Mouse (Mus musculus): ENCODE measurements at regions not wholly inside any gene's neighbourhood (a gene's known extent, or its start where the extent isn't known, plus 50 kb on each side); places are given as distances from the start of the nearest gene placed in this dataset.

DNA sequence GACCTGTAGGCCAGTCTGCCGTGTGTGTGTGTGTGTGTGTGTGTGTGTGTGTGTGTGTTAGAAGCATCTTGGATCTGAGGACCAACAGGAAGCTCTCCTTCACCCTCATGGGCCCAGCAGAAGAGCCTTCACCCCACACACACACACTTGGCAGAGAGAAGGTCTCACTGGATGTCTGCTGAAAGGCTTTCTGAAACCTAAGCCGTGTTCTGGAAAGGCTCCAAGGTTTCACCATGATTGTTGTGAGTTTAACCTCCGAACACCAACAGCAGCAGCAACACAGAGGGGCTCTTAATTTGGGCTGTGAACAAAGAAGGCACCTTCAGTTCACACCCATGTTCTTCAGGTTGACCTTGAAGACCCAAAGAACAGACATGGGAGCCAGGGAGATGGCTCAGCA, 124.9 kb upstream of the Dynlrb2 start:
- no peak for DNase-seq (ENCODE audit: low spot score in 2 of 2)

DNA sequence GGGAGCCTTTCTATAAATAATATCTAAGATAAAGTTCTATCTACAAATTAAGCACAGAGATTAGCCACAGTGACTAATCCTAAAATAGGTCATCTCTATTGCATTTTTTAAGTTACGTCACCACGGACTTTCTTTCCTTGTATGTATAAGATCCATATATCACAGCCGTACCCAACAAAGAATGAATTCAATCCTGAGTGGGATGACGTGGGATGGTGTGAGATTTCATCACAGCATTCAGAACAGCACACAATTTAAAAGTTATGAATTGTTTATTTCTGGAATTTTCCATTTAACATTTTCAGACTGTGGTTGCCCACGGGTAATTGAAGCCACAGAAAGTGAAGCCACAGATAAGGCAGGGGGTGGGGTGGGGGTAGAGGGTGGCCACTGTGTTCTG, 129.0 kb upstream of the Dynlrb2 start:
- no peak for DNase-seq (ENCODE audit: low spot score in 2 of 2)

DNA sequence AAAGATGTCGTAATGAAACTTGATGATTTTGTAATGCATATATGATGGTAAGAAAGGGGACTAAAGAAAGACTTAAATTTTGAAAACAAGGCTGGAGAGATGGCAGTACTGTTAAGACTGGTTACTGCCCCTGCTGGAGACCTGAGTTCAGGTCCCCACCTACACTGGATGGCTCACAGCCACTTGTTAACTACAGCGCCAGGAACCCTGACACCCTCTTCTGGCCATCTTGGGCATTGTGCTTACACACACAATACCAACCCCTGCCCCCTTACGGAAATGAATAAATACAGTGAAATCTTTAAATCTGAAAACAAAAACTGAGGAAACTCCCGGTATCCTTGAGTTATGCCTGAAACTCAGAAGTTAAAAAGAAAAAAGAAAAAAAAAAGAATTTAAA, 131.7 kb upstream of the Dynlrb2 start:
- no peak for DNase-seq (ENCODE audit: low spot score in 2 of 2)

DNA sequence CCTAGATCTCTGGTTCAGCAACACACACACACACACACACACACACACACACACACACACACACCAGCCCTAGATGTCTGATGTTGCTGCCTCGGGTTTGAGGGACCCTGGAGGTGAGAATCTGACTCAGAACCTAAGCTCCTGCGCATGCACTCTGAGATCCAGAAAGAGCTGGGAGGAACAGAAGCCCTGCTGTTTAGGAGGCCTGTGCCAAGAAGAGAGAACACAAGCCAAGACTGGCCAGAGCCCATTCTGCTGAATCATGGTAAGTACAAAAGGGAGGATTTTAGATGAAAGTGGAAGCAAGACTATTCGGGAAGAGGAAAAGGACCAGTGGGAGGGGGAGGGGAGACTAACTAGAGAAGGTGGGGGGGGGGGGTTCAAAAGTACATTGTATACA, 132.2 kb upstream of the Dynlrb2 start:
- DNase-seq (ENCODE audit: low spot score in 2 of 2): no peak

DNA sequence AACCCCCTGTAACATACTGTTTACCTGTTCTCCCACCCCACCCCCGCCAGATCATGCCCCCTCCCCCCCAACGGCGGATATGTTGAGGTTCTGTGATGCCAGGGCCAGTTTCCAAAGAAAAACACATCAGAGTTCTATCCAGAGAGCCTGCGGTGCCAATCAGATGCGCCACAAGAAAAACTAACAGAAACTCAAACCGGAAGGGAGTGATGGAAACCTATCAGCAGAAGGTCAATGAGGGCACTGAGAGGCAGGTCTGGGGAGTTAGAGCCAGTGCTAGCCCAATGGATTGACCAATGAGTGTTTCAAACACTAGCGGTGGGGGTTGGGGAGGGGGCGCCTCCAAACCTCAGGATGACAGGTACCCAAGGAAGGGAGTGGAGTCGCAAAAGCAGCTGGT, 132.7 kb upstream of the Dynlrb2 start:
- no peak for DNase-seq (ENCODE audit: low spot score in 2 of 2)

DNA sequence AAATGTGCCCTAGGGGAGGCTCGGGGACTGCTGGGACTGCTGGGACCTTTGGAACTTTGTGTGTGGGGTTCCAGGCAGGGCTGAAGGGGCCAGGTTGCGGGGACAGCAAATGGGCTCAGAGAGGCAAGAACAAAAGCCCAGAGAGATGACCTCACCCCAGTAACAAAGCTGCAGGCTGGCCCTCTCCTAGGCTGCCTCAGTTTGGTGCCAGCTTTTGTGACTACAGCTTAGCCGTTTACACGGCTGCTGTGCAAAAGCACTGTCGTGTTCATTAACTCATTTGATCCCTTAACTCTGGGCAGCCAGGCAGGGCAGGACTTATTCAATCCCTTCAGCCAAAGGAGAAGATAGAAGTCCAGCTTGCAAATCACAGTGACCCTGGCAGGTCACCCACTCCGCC, 137.3 kb upstream of the Dynlrb2 start:
- DNase-seq (ENCODE audit: low spot score in 2 of 2): no peak

DNA sequence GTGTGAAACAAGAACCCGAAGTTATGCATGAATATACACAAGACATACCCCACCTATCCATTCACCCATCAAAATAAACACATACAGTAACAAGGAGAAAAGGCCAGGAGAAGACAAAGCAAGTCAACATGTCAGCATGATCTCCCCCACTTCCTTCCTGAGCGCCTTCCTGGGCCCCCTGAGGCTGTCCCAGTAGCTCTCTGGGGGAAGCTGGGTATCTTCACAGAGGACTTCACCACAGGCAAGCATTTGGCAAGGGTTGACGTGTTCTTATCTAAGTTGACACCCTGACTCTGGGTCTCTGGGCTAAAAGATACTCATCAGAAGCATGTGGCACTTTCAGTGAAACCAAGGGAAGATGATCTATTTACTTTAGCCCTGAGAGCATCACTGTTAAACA, 138.1 kb upstream of the Dynlrb2 start:
- DNase-seq (ENCODE audit: low spot score in 2 of 2): no peak

DNA sequence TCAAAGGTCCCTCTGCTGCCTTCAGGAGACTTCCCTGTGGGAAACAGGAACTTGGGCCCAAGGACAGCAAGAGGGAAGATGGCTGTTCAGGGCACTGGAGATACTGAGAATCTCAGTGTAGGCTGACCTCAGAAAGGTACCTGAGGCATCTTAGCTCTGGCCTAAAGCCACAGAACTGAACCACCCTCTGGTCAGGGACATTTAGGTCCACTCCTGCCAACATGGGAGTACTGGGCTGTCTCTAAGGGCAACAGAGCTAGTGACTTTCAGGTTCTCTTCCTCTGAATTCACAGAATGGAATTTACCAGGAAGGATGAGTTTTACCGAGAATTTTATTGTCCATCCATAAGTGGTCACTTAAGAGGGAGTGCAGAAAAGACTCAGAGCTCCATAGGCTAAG, 140.0 kb upstream of the Dynlrb2 start:
- DNase-seq (ENCODE audit: low spot score in 2 of 2): no peak

DNA sequence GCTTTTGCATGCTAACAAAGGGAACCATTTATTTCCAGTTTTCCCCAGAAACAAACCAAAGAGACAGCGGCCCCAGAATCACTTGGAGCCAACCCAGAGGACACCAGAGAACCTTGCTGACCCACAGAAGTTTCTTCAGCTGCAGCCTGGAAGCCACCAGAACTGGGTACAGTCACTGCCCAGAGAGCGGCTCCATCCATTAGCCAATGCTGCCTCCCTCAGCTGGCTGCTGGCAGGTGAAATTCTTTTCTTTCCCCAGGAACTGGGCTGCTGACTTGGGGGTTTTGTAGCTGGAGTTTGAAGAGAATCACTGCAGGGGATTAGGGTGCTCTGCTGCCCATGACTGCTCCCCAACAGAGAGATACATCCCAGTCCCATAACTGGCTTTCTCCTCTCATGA, 140.6 kb upstream of the Dynlrb2 start:
- DNase-seq (ENCODE audit: low spot score in 2 of 2): no peak

DNA sequence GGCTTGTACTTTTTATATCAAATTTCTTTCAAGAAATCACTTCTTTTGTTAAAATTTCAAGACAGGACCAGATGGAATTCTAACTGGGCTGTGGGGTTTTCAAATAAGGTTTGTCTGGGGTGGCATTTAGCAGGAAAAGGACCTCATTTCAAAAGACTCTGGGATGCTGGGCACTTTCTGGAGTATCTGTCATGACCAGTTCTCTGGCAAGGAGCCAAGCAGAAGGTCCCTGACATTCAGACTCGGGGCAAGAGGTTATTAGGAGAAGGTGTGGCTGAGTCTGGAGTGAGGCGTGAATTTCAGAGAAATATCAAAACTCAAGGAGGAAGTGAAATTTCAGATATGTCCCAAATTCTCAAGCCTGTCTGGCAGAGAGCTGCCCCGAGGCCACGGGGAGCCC, 142.4 kb upstream of the Dynlrb2 start:
- no peak for DNase-seq (ENCODE audit: low spot score in 2 of 2)

DNA sequence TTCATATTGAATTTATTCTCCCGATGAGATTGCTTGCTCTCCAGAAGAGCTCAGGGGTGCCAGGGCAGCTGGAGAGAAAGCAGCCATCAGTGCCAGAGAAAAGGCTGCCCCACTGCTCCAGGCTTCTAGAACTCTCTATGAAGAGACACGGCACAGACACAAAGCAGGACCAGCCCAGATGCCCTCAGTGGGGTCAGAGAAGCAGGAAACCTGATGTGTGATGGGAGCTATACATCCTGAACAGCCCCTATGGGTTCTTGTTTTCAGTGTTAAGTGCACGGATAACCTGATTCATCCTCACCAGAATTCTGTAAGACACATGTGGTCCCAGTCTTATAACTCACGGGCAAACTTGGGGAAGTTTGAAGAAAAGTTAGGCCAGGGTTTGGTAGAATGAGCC, 145.0 kb upstream of the Dynlrb2 start:
- DNase-seq (ENCODE audit: low spot score in 2 of 2): no peak

DNA sequence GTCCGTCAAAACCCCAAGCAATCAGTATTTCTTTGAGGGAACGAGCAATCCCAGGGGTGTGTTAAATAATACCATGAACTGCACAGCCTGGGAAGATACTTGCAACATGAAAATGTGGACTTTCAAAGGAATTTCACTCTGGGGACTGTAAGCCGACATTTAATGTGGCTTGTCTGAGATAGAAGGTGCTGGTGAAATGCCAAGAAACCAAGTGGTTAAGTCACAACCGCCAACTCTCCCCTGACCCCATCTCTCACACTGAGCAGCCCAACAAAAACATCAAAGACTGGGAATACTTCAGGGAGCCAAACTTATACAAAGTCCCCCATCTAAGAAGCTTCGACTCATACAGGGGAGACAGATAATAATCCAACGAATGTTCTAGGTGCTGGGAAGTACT, 150.0 kb upstream of the Dynlrb2 start:
- no peak for DNase-seq (ENCODE audit: low spot score in 2 of 2)

DNA sequence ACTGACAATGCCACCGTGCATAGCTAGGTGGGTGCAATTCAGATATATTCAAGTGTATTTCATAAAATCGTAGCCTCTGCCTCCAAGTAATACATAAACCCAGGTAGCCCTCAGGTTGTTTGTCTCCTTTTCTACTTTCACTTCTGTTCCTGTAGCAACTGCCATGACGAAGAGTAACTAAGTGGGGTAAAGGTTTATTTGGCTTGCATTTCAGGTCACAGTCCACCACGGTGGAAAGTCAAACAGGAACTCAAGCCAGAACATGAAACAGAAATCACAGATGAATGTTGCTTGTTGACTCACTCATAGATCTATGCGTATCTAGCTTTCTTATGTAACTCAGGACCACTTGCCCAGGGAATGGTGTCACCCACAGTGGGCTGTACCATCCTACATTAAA, 150.9 kb upstream of the Dynlrb2 start:
- no peak for DNase-seq (ENCODE audit: low spot score in 2 of 2)

DNA sequence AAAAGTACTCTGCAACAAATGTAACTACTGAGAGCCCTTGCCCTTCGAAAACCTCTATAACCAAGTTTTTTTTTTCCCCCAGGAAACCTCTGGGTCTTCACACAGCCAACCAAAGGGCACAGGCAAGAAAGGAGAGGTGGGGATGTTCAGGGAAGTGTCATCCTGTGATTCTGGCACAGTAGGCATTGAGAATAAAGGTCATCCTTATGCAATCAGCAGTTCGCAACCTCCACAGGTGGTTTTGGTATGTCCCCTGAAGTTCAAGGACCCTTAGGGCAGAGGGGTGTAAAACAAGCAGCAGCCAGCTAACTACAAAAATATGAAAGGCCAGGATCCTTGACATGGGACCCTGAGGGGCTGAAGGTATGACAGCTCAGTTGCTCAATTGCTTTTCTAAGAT, 152.1 kb upstream of the Dynlrb2 start:
- no peak for DNase-seq (ENCODE audit: low spot score in 2 of 2)

DNA sequence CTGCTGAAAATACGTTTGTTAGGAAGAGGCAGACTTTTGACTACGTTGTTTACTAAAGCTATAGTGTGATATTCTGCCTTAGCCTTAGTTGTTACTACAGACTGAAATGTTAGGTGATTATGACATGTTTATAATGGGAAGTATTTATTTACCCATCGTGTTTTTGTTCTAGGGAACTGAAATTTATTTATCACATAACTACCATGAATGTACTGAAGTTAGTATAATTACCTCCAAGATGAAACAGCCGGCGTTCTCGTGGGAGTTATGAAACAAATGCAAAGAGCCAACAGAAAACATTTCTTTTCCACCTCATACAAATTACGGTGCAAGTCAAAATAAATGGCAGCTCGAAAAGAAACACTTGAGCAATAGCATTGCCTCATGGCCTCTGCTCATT, 155.8 kb upstream of the Dynlrb2 start:
- DNase-seq (ENCODE audit: low spot score in 2 of 2): no peak

DNA sequence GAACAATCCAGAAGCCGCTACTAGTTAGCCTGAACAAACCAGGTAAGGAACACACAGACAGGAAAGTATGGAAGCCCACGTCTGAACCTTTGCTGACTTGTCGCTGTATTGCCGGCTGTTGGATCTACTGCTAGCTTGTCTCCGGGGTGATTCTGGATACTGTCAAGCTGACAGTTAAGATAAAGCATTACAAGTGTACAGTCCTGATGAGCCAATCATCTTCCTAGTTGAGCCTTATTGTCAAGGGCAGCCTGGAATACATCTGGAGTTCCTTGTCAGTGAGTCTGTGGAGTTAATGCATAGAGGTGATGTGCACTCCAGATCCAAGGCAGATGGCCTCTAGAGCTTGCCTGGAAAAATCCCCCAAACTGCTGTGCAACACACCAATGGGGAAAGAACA, 157.8 kb upstream of the Dynlrb2 start:
- no peak for DNase-seq (ENCODE audit: low spot score in 2 of 2)

DNA sequence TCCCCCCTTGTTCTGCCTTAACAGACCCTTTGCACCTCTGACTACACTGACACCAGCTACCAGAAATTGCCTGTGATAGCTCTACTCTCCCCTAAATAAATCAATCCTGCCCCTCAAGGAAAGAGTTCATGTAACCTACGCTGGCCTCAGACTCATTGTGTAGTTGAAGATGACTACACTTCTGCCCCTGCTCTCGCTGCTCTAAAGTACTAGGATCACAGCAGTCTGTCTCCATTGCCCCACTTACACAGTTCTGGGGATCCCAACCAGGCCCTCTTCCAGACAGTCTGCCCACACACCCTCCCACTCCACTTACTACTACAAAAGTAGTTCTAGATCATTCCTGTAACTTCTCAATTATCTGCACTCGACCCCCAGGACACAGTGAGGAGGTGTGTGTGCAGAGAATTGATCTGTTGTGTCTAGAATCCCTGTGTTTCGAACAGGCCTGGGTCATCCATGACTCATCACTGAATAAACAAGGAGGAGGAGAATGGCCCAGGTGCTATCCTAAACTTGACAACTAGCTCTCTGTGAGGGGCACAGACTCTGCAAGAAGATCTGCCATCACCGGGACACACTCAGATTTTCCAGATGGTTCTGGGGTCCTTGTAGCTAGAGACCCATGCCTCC, 160.1 kb upstream of the Dynlrb2 start:
- DNase-seq (ENCODE audit: low spot score in 2 of 2): no peak

DNA sequence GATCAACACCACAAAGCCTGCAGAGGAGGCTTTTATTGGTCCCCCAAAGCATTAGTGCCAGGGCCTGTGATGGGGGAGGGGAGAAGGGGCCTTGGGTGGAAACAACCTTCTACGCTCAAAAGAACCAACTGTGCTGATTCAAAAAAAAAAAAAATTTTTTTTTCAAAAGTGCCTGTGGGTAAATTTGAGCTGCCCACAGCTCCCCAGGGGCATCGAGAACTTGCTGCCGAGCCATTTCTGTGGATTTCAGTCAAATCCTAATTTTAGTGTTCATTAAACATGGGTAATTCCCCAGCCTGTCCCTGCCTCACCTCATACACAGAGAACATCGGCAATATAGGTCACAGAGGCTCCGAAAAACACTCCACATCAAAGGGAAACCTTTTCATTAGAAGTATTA, 161.2 kb upstream of the Dynlrb2 start:
- no peak for DNase-seq (ENCODE audit: low spot score in 2 of 2)

DNA sequence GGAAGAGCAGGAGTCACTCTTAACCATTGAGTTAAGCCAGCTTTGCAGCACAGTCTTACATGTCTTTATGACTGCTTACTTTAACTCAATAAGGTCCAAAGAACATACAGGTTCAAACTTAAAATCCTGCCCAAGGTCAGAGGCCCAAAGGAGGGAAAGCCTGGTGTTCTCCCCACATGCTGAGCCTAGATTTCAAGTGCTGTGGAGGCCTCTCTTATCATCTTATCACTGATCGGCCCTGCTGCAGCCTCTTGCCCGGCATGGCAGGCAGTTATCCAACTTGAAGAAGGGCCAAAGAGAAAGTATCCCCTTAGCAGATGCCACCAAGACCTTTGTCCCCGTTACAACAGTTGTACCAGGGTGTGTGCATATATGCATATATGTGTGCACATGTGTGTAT, 170.0 kb upstream of the Dynlrb2 start:
- no peak for DNase-seq (ENCODE audit: low spot score in 2 of 2)

DNA sequence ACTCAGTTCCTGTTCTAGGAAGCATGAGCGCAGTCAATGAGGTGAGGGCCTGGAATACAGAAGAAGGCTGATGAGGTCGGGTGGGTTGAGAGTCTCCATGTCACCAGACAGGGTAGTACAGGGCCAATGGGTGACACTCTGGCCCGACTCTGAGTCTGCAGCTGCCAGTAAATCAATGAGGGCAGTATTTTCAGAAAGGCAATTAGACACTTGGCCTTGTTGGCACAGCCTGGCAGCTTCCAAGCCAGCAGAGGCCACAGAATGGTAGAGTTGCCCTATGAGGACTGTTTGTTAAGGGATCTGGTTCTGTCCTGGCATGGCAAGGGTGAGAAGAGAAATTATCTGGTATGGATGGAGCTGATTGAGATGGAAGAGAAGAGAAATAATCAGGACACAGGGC, 170.7 kb upstream of the Dynlrb2 start:
- DNase-seq (ENCODE audit: low spot score in 2 of 2): no peak

DNA sequence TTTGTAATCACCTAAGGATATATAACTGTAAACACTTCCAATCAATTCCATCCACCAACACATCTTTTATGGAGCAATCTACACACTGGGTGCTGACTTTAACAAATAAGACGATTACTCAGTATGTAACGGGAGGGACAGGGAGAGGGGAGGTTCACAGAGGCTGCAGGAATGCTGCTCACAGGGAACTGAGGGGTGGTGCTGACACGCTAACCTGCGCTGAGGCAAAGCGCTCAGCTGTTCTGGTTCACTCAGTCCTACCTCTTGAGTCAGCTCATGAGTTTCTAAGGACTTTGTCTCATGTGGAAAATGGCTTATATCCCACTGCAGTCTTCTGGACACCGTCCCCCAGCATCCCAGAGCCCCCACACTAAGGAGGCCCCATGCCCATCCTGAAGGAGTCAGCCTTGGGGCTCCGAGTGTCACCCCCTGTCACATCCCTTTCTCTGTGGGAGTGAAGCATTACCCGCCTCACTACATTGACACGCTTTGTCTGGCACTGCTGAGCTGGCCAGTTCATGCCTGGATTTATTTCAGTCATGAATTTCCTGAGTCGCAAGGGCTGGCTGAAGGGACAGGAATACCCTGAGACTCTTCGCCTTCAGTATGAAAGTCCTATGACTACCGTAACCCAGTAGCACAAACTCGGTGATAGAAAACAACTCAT, 184.6 kb upstream of the Dynlrb2 start:
- DNase-seq (ENCODE audit: low spot score in 2 of 2): no peak

DNA sequence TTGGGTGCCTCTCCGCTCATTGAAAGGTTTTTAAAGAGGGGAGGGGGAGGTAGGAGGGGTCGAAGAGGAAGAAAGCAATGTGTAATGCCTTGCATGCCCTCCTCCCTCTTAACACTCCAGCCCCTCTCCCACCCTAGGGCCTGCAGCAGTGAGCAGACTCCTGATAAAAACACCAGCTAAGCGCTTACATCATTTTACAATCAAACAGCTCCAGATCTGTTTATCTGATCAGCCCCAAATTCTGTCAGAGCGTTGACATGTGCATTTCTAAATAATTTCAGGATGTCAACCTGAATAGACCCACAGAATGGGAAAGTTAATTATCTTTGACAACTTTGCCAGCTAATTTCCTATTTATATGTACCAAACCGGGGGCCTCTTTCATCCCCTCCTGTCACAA, 189.4 kb upstream of the Dynlrb2 start:
- DNase-seq (ENCODE audit: low spot score in 2 of 2): no peak

DNA sequence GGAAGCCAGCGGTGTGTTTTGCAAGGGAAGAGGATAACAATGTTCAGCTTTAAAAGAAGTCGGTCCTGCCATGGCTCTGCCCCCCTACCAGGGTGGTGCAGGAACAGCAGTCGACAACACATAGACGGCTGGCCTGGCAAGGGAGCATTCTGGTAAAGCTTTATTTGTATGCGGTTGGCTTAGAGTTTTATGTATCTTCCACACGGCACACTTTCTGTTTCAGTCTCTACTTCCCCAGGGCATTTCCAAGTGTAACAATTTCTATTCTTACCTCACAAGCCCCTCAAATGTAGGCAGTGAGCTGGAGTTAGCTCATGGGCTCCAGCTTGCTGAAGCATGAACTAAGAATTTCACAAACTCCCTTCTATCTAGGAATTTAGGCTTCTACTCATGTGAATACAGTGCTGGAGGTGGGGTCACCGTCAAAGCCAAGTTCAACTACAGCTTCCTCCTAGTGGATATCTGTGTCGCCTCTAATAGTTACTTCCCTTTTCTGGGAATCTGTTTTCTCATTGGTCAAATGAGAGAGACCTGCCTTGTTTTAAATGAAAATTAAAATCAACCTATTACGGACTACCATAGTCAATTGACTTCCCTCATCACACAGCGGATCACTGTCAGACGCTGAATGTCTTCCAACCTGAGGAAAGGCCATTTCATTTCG, 190.2 kb upstream of the Dynlrb2 start:
- DNase-seq (ENCODE audit: low spot score in 2 of 2): no peak

DNA sequence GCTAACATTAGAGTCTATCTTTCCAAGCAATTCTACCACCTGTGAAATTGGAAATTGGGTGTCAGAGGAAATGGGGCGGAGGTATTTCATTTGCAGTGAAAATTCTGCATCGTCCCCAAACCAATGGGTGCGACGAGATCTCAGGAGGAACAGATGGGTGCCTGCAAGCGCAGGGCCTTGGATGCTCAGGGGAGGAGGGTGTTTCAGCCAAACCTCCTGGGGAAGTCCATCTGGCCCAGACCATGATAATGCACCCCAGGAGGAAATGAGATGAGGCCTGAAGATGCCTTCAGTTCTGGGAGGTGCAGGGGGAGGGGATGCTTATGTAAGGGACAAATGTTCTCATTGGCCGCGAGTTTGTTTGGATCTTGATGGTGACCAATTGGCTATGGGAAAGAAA, 205.9 kb upstream of the Dynlrb2 start:
- no peak for DNase-seq (ENCODE audit: low spot score in 2 of 2)
